Mouse (Mus musculus) spleen, adult 2 months (tissue): ENCODE results near the gene Schip1. TPM values are rescaled to one million over a fixed set of nuclear protein-coding genes. Genes with fewer than 3 reads are reported as not detected.

ENCODE experiments used
- DNase-seq, 2 experiments: peaks; one replicate each; pipeline versions ENCODE4 v3.0.0 to v3.0.0-alpha.2; 2012 to 2021; ENCODE audit warnings: low spot score in 2 of 2, low read depth in 1 of 2
- H3K27ac ChIP-seq: fragments of 200-500 bp; 2 replicates; pipeline ENCODE4 v1.5.1; 2012; ENCODE audit warnings: low read length, inconsistent platforms; ENCODE audit not compliant: insufficient read depth
- H3K27me3 ChIP-seq: fragments of 200-500 bp; 2 replicates; pipeline ENCODE4 v1.6.1; 2012; ENCODE audit warnings: mild to moderate bottlenecking, moderate library complexity, low read length, inconsistent platforms; ENCODE audit not compliant: control insufficient read depth, insufficient read depth
- H3K36me3 ChIP-seq: fragments of 200-500 bp; 2 replicates; pipeline ENCODE4 v1.6.1; 2012; ENCODE audit warnings: mild to moderate bottlenecking, low read length, inconsistent platforms; ENCODE audit not compliant: control insufficient read depth, insufficient read depth
- H3K4me1 ChIP-seq: fragments of 200-500 bp; 2 replicates; pipeline ENCODE4 v1.6.1; 2011; ENCODE audit warnings: inconsistent platforms; ENCODE audit not compliant: control insufficient read depth, insufficient read depth, insufficient read length
- H3K4me3 ChIP-seq: fragments of 200-500 bp; 2 replicates; pipeline ENCODE4 v1.5.1; 2011; ENCODE audit warnings: mild to moderate bottlenecking, inconsistent platforms; ENCODE audit not compliant: insufficient read depth, insufficient read length; ENCODE audit errors: extremely low read depth
- CTCF ChIP-seq: fragments of 200-500 bp; IDR thresholded peaks from 2 replicates; pipeline ENCODE4 v1.5.1; 2011; ENCODE audit warnings: mild to moderate bottlenecking, inconsistent platforms; ENCODE audit not compliant: insufficient read depth, insufficient read length, insufficient replicate concordance; ENCODE audit errors: extremely low read depth
- POLR2A ChIP-seq: fragments of 200-500 bp; IDR thresholded peaks from 2 replicates; pipeline ENCODE4 v1.6.1; 2011; ENCODE audit warnings: low read depth, low read length, inconsistent platforms
- WGBS: fragments of 180-500 bp; shearing (Covaris S2); methylation state at CpG from one replicate; pipeline ENCODE4 v1.1.7; 2018; 5-methylcytosine and 5-hydroxymethylcytosine counted together
- polyA plus RNA-seq: library from polyadenylated mRNA; depleted of rRNA; stranded (reverse); fragments of >200 nt; gene quantifications from 2 replicates; pipeline ENCODE4 v1.2.3, GENCODE M21; 2012

Schip1 gene
- polyA plus RNA-seq, 1 experiment: 3.7 TPM

DNA sequence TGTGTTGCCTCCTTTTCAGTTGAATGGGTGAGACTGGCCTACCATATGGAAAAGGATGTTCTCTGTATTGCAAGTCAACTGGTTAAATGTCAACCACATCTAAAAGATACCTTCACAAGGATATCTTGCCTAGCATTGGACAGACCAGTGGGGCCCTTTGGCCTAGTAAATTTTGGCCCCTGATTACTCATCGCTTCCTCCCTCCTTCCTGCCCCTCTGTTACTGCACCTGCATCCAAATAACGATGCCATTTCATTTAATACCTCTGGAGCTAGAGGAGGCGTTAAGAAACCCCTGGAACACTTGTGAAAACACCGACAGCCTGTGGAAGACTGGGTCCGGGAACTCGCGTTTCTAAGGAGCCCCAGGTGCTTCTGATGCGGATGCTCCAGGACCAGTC is 453.4 kb downstream of the Schip1 start:
- no peaks in the 10 kb centered on the region for H3K36me3 ChIP-seq
- H3K4me1 ChIP-seq: no peaks in the 10 kb centered on the region
- H3K27me3 ChIP-seq: no peaks in the 10 kb centered on the region
- no peak for DNase-seq
- H3K27ac ChIP-seq: no peak overlapping the region
- 92% methylated on average over 8 of the region's 8 CpGs for WGBS
- no peak for TF ChIP-seq POLR2A
- no peak for TF ChIP-seq CTCF
- no peak overlapping the region for H3K4me3 ChIP-seq

DNA sequence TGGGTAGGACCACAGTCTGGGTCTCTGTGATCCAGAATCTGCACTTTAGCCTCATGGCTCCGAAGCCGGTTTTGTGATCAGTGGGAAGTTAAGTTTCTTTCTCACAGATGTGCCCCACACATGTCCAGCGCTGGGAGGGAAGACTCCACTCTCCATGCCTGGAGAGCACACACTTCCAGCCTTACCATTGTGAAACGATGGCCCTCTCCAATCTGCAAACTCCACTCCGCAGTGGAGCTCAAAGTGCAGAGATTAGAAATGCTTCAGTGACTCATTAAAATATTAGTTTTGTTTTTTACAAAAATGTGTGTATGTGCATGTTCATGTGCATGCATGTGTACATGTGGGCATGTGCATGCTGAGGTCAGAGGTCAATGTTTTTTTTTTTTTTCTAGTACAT is 454.0 kb downstream of the Schip1 start:
- Histone ChIP-seq H3K4me1 (no peaks in the 10 kb centered on the region), H3K4me3 (no peak overlapping the region), H3K27ac (no peak overlapping the region), H3K36me3 (no peaks in the 10 kb centered on the region), H3K27me3 (no peaks in the 10 kb centered on the region)
- no peak for TF ChIP-seq CTCF
- no peak for TF ChIP-seq POLR2A
- no peak for DNase-seq
- WGBS: 96% methylated on average over 5 of the region's 5 CpGs

DNA sequence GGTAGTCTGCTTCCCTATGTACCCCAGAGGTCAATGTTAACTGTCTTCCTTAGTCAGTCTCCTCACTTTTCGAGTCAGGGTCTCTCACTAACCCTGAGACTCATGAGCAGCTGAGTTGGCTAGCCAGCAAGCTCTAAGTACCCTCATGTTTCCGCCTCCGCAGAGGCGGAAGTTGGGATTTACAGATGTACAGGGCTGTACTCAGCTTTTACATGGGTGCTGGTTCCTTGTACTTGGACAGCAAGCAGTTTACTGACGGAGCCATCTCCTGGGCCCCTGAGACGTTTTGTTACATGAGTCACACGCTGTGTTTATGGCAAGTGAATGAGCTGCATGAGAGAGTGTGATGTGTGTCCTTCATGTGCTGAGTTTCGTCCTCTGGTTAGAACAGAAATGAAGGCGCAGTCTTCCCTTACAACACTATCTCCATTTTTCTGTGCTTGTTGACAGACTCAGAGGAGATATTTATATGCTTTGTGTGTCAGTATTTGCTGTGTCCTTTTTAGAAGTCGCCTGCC is 460.8 kb downstream of the Schip1 start:
- H3K4me3 ChIP-seq: no peak overlapping the region
- no peak overlapping the region for H3K27ac ChIP-seq
- no peaks in the 10 kb centered on the region for H3K4me1 ChIP-seq
- H3K36me3 ChIP-seq: no peaks in the 10 kb centered on the region
- DNase-seq: no peak
- WGBS: 94% methylated on average over 10 of the region's 10 CpGs
- H3K27me3 ChIP-seq: no peaks in the 10 kb centered on the region
- no peak for TF ChIP-seq CTCF
- TF ChIP-seq POLR2A: no peak

DNA sequence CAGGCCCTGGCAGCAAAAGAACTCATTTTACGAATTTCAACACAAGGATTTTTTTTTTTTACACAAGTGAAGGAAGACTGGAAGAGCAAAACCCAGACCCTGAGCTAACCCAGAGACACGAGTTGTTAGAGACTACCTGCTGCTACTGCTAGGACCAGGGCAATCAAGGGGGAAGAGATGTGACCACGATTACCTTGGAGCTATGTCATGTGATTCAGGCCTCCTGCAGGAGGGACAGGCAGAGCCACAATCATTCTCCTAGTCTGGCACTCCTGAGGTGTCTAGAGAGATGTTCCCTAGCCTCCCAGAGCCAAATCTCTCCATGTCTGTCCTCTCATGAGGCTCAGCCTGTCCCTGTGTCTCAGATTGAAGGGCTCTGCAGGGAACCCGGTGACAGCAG is 461.8 kb downstream of the Schip1 start:
- 61% methylated on average over 4 of the region's 4 CpGs for WGBS

DNA sequence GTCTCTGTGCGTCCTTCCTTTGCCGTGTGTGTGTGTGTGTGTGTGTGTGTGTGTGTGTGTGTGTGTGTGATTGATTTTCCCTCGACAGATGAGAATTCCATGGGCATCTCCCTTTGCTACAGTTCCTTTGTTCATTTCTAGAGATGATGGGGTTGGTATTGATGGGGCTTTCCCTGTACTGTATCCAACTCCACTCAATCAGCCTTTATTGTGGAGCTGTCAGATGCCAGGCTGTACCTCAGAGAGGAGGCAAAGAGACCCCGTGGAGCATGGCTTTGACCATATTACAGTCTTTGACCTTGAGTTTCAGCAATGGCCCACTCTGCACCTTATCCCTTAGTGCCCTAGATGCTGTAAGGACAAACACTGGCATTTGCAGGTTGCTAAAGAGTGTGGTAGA is 462.6 kb downstream of the Schip1 start:
- DNase-seq: no peak
- Histone ChIP-seq H3K36me3 (no peaks in the 10 kb centered on the region), H3K4me3 (no peak overlapping the region), H3K27ac (no peak overlapping the region), H3K27me3 (no peaks in the 10 kb centered on the region), H3K4me1 (no peaks in the 10 kb centered on the region)
- TF ChIP-seq CTCF (no peak), POLR2A (no peak)
- 78% methylated on average over 4 of the region's 4 CpGs for WGBS

More for the DNA sequence above, 461.8 kb downstream of the Schip1 start:
- Histone ChIP-seq H3K4me3 (no peak overlapping the region), H3K27me3 (no peaks in the 10 kb centered on the region), H3K4me1 (no peaks in the 10 kb centered on the region), H3K36me3 (no peaks in the 10 kb centered on the region), H3K27ac (no peak overlapping the region; the same call in 1 of the 2 replicates)
- TF ChIP-seq POLR2A: no peak
- no peak for TF ChIP-seq CTCF
- no peak for DNase-seq

DNA sequence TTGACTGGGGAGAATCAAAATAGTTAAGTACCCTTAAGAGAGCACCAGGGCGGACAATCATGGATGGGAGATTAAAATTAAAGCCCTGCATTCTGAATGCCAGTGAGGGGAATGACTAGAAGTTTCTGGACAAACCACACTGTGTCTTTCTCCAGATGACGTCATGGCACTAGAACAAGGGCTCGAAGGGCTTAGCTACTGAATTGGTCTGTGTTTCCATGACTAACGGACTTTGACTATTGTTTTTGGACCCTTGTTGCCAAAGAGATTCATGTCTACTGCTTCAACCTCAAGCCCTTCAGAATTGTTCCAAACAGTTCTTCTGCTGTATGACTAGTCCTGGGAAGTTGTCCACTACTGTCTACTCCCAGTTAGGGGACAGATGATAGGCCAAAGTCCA is 467.3 kb downstream of the Schip1 start:
- no peak for DNase-seq
- TF ChIP-seq POLR2A (no peak), CTCF (no peak)
- Histone ChIP-seq H3K4me1 (no peaks in the 10 kb centered on the region), H3K4me3 (no peak overlapping the region), H3K27ac (no peak overlapping the region), H3K36me3 (no peaks in the 10 kb centered on the region), H3K27me3 (no peaks in the 10 kb centered on the region)
- 90% methylated on average over 4 of the region's 4 CpGs for WGBS

DNA sequence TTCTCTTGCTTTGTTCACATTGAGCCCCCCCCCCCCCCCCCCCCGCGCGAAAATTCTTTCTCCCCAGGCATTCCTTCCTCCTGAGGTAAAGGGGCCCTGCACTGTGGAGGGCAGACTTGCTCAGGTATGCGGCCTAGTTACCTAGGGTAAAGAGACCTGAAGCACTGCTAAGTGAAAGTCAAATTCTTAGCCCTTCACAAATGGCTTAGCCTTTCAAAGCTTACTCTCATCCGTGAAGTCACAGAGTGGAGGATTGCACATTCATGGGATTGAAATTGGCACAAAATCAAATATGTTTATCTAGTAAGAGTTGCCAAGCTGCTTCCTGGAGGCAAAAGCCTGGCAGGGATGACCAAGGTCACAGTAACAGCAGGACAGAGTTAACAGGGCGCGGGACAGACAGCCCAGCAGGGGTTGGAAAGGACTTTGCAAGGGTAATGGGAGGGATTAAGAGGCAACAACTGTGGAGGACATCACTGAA is 470.0 kb downstream of the Schip1 start:
- Histone ChIP-seq H3K4me1 (no peaks in the 10 kb centered on the region), H3K27me3 (no peaks in the 10 kb centered on the region), H3K27ac (no peak overlapping the region), H3K36me3 (no peaks in the 10 kb centered on the region), H3K4me3 (no peak overlapping the region)
- WGBS: 68% methylated on average over 7 of the region's 7 CpGs
- no peak for DNase-seq
- no peak for TF ChIP-seq CTCF
- TF ChIP-seq POLR2A: no peak
